Mouse (Mus musculus) forebrain, postnatal 0 days (tissue): ENCODE data around the gene Coq10b. TPM values are rescaled to one million over a fixed set of nuclear protein-coding genes. Genes with fewer than 3 reads are reported as not detected.
A peak's percentile ranks its signal among the peaks of the same experiment; 100 is the strongest.

ENCODE experiments used
- ATAC-seq: fragments of 200-750 bp; cut with Nextera tagmentation; 2 replicates; pipeline ENCODE4 v1.8.0; 2017; ENCODE audit warnings: mild to moderate bottlenecking, moderate library complexity
- DNase-seq: peaks from one replicate; pipeline ENCODE4 v3.0.0-alpha.2; 2015
- H3K27ac ChIP-seq: fragments of 300-500 bp; sonication (generic); 2 replicates; pipeline ENCODE4 v1.5.1; 2014; ENCODE audit warnings: low read depth, mild to moderate bottlenecking, antibody characterized with exemption, low read length, moderate library complexity, mixed read lengths
- H3K27me3 ChIP-seq: fragments of 300-500 bp; sonication (generic); 2 replicates; pipeline ENCODE4 v1.6.1; 2014; ENCODE audit warnings: mild to moderate bottlenecking, low read length, mixed read lengths; ENCODE audit not compliant: insufficient read depth
- H3K36me3 ChIP-seq: fragments of 300-500 bp; sonication (generic); 2 replicates; pipeline ENCODE4 v1.6.1; 2014; ENCODE audit warnings: mild to moderate bottlenecking, moderate library complexity; ENCODE audit not compliant: insufficient read depth
- H3K4me1 ChIP-seq: fragments of 300-500 bp; sonication (generic); 2 replicates; pipeline ENCODE4 v1.6.1; 2014; ENCODE audit warnings: antibody characterized with exemption; ENCODE audit not compliant: insufficient read depth
- H3K4me2 ChIP-seq: fragments of 300-500 bp; sonication (generic); 2 replicates; pipeline ENCODE4 v1.6.1; 2014; ENCODE audit warnings: low read depth, mild to moderate bottlenecking, moderate library complexity
- H3K4me3 ChIP-seq: fragments of 300-500 bp; sonication (generic); 2 replicates; pipeline ENCODE4 v1.5.1; 2014; ENCODE audit warnings: low read depth, low read length, mixed read lengths
- H3K9ac ChIP-seq: fragments of 300-500 bp; sonication (generic); 2 replicates; pipeline ENCODE4 v1.6.1; 2014; ENCODE audit warnings: mild to moderate bottlenecking
- H3K9me3 ChIP-seq: fragments of 300-500 bp; sonication (generic); 2 replicates; pipeline ENCODE4 v1.6.1; 2016; ENCODE audit warnings: low read length
- CTCF ChIP-seq: sonication (generic); IDR thresholded peaks from 2 replicates; pipeline ENCODE4 v1.5.1; 2016; ENCODE audit warnings: antibody characterized with exemption, control low read depth, low read depth
- WGBS: fragments of 180-500 bp; shearing (Covaris S2); extraction: QIAGEN DNeasy Blood & Tissue Kit; methylation state at CpG from one replicate; pipeline ENCODE4 v1.1.7; 2014; 5-methylcytosine and 5-hydroxymethylcytosine counted together
- polyA plus RNA-seq: library from polyadenylated mRNA; unstranded; fragments of >200 nt; fragmentation: Nextera tagmentation; extraction: Ambion mirVana; gene quantifications from 2 replicates; pipeline ENCODE4 v1.2.1, GENCODE M21; 2015
- total RNA-seq: library from RNA; depleted of rRNA; stranded (reverse); fragments of >200 nt; gene quantifications from 2 replicates; pipeline ENCODE4 v1.2.3, GENCODE M21; 2014

The Coq10b gene
- total and polyA plus RNA-seq, 2 experiments from 2014 or later, result 26.1 to 27.0 TPM

- 4% methylated on average over 46 of the region's 46 CpGs for WGBS
- Histone ChIP-seq H3K9me3 (no peaks in the 10 kb centered on the region), H3K27me3 (no peaks in the 10 kb centered on the region), H3K27ac (peak within 1 kb of the TSS; percentile 95), H3K9ac (peak within 1 kb of the TSS; percentile 95), H3K36me3 (no peaks in the 10 kb centered on the region), H3K4me2 (peak within 1 kb of the TSS; percentile 72), H3K4me1 (peaks cover 7% of the 10 kb centered on the region; the same call in 1 of the 2 replicates), H3K4me3 (peak within 1 kb of the TSS; percentile 80)
- ATAC-seq (peak; percentile 100), DNase-seq (peak; percentile 98)
- TF ChIP-seq CTCF, result no peak
These were observed 25.2 kb upstream of the Coq10b start, which contains the start of gene Sf3b1 for GRCm38 (mm10) chr1:55027253-55027801. Gene Sf3b1 (minus strand): TSS chr1:55027481.

GRCm38 (mm10) chr1:55027966-55028365 lies 24.6 kb upstream of the Coq10b start:
- Histone ChIP-seq H3K27ac (no peak overlapping the region), H3K27me3 (no peaks in the 10 kb centered on the region), H3K4me3 (peak overlapping the region; percentile 80; the same call in 1 of the 2 replicates), H3K4me2 (peak overlapping the region; percentile 48; the same call in 1 of the 2 replicates), H3K4me1 (peaks cover 7% of the 10 kb centered on the region; the same call in 1 of the 2 replicates), H3K9ac (peak overlapping the region; percentile 95; the same call in 1 of the 2 replicates), H3K9me3 (no peaks in the 10 kb centered on the region), H3K36me3 (no peaks in the 10 kb centered on the region)
- ATAC-seq, result no peak
- no peak for DNase-seq
- 87% methylated on average over 1 of the region's 1 CpGs for WGBS
- TF ChIP-seq CTCF, result no peak

- DNase-seq, result no peak
- WGBS, result 90% methylated on average over 11 of the region's 11 CpGs
- no peak for TF ChIP-seq CTCF
- Histone ChIP-seq H3K36me3 (no peaks in the 10 kb centered on the region), H3K4me3 (no peak overlapping the region), H3K27ac (no peak overlapping the region), H3K9me3 (no peaks in the 10 kb centered on the region), H3K27me3 (no peaks in the 10 kb centered on the region), H3K4me2 (no peak overlapping the region), H3K4me1 (peaks cover 7% of the 10 kb centered on the region; the same call in 1 of the 2 replicates), H3K9ac (no peak overlapping the region)
- no peak for ATAC-seq
These were observed 23.9 kb upstream of the Coq10b start for GRCm38 (mm10) chr1:55028512-55029249.

- TF ChIP-seq CTCF, result no peak
- WGBS, result 71% methylated on average over 4 of the region's 4 CpGs
These were observed 23.1 kb upstream of the Coq10b start for GRCm38 (mm10) chr1:55029446-55029845.

GRCm38 (mm10) chr1:55031026-55031779 lies 21.4 kb upstream of the Coq10b start:
- DNase-seq (no peak), ATAC-seq (no peak)
- Histone ChIP-seq H3K36me3 (no peaks in the 10 kb centered on the region), H3K9me3 (no peaks in the 10 kb centered on the region), H3K4me1 (no peaks in the 10 kb centered on the region), H3K27ac (no peak overlapping the region), H3K9ac (no peak overlapping the region), H3K4me3 (no peak overlapping the region), H3K27me3 (no peaks in the 10 kb centered on the region), H3K4me2 (no peak overlapping the region)
- TF ChIP-seq CTCF, result no peak

More at GRCm38 (mm10) chr1:55029446-55029845, 23.1 kb upstream of the Coq10b start:
- ATAC-seq (no peak), DNase-seq (no peak)
- Histone ChIP-seq H3K27me3 (no peaks in the 10 kb centered on the region), H3K9me3 (no peaks in the 10 kb centered on the region), H3K9ac (no peak overlapping the region), H3K4me1 (peaks cover 7% of the 10 kb centered on the region; the same call in 1 of the 2 replicates), H3K27ac (no peak overlapping the region), H3K4me2 (no peak overlapping the region), H3K4me3 (no peak overlapping the region), H3K36me3 (no peaks in the 10 kb centered on the region)

- DNase-seq (no peak), ATAC-seq (no peak)
- no peaks in the 10 kb centered on the region for H3K36me3 ChIP-seq
- H3K4me2 ChIP-seq, result no peak overlapping the region
- H3K27ac ChIP-seq, result no peak overlapping the region
- WGBS, result 90% methylated on average over 1 of the region's 1 CpGs
- no peaks in the 10 kb centered on the region for H3K4me1 ChIP-seq
- no peak overlapping the region for H3K9ac ChIP-seq
- TF ChIP-seq CTCF, result no peak
- no peaks in the 10 kb centered on the region for H3K27me3 ChIP-seq
- 0 out of 2 replicates have a peak, but pooled peaks cover 5% of the 10 kb centered on the region for H3K9me3 ChIP-seq
- H3K4me3 ChIP-seq, result no peak overlapping the region
These were observed 12.6 kb upstream of the Coq10b start for GRCm38 (mm10) chr1:55039944-55040343.
